Mouse (Mus musculus) brown adipose tissue, adult 24 weeks (tissue): Measurements from ENCODE around the gene Gan. TPM values are rescaled to one million over a fixed set of nuclear protein-coding genes. Genes with fewer than 3 reads are reported as not detected.

Experiments
- H3K27ac ChIP-seq: fragments of 200-500 bp; replicated peaks from 2 replicates; pipeline ENCODE4 v1.5.1; 2012; ENCODE audit warnings: low read depth, mild to moderate bottlenecking, low read length
- H3K4me1 ChIP-seq: fragments of 200-500 bp; 2 replicates; pipeline ENCODE4 v1.6.1; 2012; ENCODE audit warnings: low read length, mixed read lengths; ENCODE audit not compliant: control insufficient read depth, insufficient read depth, insufficient read length
- H3K4me3 ChIP-seq: fragments of 200-500 bp; 2 replicates; pipeline ENCODE4 v1.5.1; 2012; ENCODE audit warnings: low read depth, mild to moderate bottlenecking, low read length, moderate library complexity; ENCODE audit not compliant: insufficient read depth
- polyA plus RNA-seq: library from polyadenylated mRNA; stranded (reverse); fragments of >200 nt; gene quantifications from 2 replicates; pipeline ENCODE4 v1.2.4, GENCODE M21; 2012; ENCODE audit not compliant: missing spikeins, insufficient read depth, insufficient read length

The Gan gene
- polyA plus RNA-seq, 1 experiment: 3.1 TPM

GRCm38 (mm10) chr8:117242286-117242685 is 84.4 kb downstream of the Gan start:
- Histone ChIP-seq H3K4me3 (no peak overlapping the region), H3K4me1 (no peaks in the 10 kb centered on the region), H3K27ac (no peak overlapping the region)

- H3K4me1 ChIP-seq: no peaks in the 10 kb centered on the region
- no peak overlapping the region for H3K27ac ChIP-seq
- no peak overlapping the region for H3K4me3 ChIP-seq
Observed at GRCm38 (mm10) chr8:117244601-117245000, 86.7 kb downstream of the Gan start.

- no peak overlapping the region for H3K4me3 ChIP-seq
- no peaks in the 10 kb centered on the region for H3K4me1 ChIP-seq
- H3K27ac ChIP-seq: no peak overlapping the region
Observed at GRCm38 (mm10) chr8:117248341-117248740, 90.4 kb downstream of the Gan start.

- H3K27ac ChIP-seq: no peak overlapping the region
- H3K4me1 ChIP-seq: no peaks in the 10 kb centered on the region
- H3K4me3 ChIP-seq: no peak overlapping the region
Observed at GRCm38 (mm10) chr8:117251086-117251681, 93.2 kb downstream of the Gan start.

GRCm38 (mm10) chr8:117252650-117253049 is 94.7 kb downstream of the Gan start:
- Histone ChIP-seq H3K4me1 (no peaks in the 10 kb centered on the region), H3K27ac (no peak overlapping the region), H3K4me3 (no peak overlapping the region)

GRCm38 (mm10) chr8:117253390-117254269 is 95.7 kb downstream of the Gan start:
- no peaks in the 10 kb centered on the region for H3K4me1 ChIP-seq
- H3K27ac ChIP-seq: no peak overlapping the region
- no peak overlapping the region for H3K4me3 ChIP-seq

- Histone ChIP-seq H3K4me3 (no peak overlapping the region), H3K27ac (no peak overlapping the region), H3K4me1 (peaks cover 8% of the 10 kb centered on the region)
Observed at GRCm38 (mm10) chr8:117254496-117254895, 96.6 kb downstream of the Gan start.

- Histone ChIP-seq H3K4me3 (peak overlapping the region; percentile 79), H3K4me1 (peaks cover 22% of the 10 kb centered on the region), H3K27ac (peak overlapping the region; percentile 55)
Observed at GRCm38 (mm10) chr8:117256292-117256938, 98.5 kb downstream of the Gan start.

- H3K4me3 ChIP-seq: peak within 1 kb of the TSS; percentile 79
- peak within 1 kb of the TSS; percentile 59 for H3K27ac ChIP-seq
- peaks cover 24% of the 10 kb centered on the region for H3K4me1 ChIP-seq
Observed at GRCm38 (mm10) chr8:117257029-117257820, 99.3 kb downstream of the Gan start, which contains the start of gene Cmip. Cmip (plus strand) TSS chr8:117257064.

- Histone ChIP-seq H3K4me1 (peaks cover 24% of the 10 kb centered on the region), H3K4me3 (peak overlapping the region; percentile 79), H3K27ac (peak overlapping the region; percentile 59)
Observed at GRCm38 (mm10) chr8:117257821-117258575, 100.1 kb downstream of the Gan start.

- peak overlapping the region; percentile 12 for H3K27ac ChIP-seq
- H3K4me1 ChIP-seq: peaks cover 29% of the 10 kb centered on the region
- peak overlapping the region; percentile 79 for H3K4me3 ChIP-seq
Observed at GRCm38 (mm10) chr8:117258576-117259040, 100.7 kb downstream of the Gan start.

- H3K4me1 ChIP-seq: peaks cover 29% of the 10 kb centered on the region
- peak overlapping the region; percentile 79 for H3K4me3 ChIP-seq
- H3K27ac ChIP-seq: no peak overlapping the region
Observed at GRCm38 (mm10) chr8:117259431-117260001, 101.6 kb downstream of the Gan start.

- Histone ChIP-seq H3K27ac (no peak overlapping the region), H3K4me3 (0 out of 2 replicates have a peak overlapping the region, but pooled peaks have one; percentile 5), H3K4me1 (peaks cover 31% of the 10 kb centered on the region)
Observed at GRCm38 (mm10) chr8:117260234-117260929, 102.4 kb downstream of the Gan start.
